Mouse (Mus musculus) frontal cortex, adult 2 months (tissue): ENCODE results near the gene Pitpnm1. TPM values are rescaled to one million over a fixed set of nuclear protein-coding genes. Genes with fewer than 3 reads are reported as not detected.
"Not testable (repeated sequence)": the region's sequence is repeated elsewhere in the genome, so short reads cannot be mapped to it uniquely, and the experiment has no call there.

ENCODE experiments used
- DNase-seq, 2 experiments: peaks; one replicate each; pipeline ENCODE4 v3.0.0; 2022; ENCODE audit warnings: low spot score in 1 of 2; ENCODE audit errors: extremely low spot score in 1 of 2
- polyA plus RNA-seq: library from polyadenylated mRNA; depleted of rRNA; stranded (reverse); fragments of >200 nt; gene quantifications from 2 replicates; pipeline ENCODE4 v1.2.3, GENCODE M21; 2012

The Pitpnm1 gene
- polyA plus RNA-seq, 1 experiment = 290 TPM

DNA sequence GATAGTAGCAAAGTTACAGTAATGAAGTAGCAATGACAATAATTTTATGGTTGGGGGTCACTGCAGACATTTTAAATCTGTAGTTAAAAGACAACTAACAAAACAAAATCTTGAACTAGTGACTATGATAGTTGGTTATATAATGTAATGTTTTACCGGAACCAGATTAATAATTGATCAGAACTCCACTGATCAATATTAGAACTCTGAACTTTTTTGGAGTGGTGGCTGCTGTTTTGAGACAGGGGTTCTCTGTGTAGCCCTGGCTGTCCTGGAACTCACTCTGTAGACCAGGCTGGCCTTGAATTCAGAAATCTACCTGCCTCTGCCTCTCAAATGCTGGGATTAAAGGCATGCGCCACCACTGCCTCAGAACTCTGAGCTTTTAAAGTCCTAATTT is 31.6 kb upstream of the Pitpnm1 start:
- not testable (repeated sequence) for DNase-seq

DNA sequence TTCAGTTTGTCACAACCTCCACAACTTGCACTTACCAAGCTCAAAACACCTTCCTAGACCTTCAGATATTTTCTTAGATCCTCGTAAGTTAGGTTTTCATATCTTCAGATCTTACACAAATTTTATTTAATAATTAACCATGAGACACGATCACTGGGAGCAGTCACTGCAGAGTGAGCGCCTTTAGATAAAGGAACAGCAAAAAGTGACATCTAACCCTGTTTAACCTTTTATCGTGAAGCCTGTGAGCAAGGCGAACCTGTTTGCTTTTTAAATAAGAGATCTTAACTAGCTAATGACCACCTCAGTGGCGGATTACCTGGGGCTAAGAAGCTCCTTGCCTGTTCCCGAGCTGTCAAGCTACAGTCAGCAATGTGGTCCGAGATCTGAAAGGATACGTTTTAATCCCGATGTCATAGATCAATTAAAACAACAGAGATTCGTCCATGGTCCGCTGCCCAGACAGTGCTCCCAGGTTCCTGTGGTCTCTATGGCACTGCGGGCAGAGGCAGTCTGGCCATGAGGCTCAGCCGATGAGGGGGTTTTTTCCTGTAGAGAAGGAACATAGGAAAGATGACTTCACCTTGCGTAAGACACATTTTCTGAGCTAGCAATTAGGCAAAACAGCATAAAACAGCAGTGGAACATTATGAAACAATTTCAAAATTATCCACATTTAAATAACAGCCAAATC is 30.9 kb upstream of the Pitpnm1 start:
- no peak for DNase-seq

DNA sequence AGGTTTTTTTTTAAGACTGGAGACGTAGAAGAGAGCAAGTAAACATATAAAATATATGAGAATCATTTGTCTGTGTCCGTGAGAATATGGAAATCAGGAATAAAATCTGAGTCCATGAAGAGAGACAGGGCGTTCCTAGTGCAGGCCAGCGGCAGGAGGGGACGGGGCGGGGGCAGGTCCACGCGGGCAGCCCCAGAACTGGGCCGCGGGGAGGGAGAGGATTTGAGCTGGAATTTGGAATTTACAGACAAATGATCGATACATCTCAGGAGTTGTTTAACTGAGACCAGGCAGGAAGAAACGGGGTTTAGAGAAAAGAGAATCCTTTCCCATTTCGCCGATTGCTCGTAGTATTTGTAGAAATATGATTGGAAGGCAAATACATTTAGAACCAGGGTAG is 29.5 kb upstream of the Pitpnm1 start:
- DNase-seq = no peak

DNA sequence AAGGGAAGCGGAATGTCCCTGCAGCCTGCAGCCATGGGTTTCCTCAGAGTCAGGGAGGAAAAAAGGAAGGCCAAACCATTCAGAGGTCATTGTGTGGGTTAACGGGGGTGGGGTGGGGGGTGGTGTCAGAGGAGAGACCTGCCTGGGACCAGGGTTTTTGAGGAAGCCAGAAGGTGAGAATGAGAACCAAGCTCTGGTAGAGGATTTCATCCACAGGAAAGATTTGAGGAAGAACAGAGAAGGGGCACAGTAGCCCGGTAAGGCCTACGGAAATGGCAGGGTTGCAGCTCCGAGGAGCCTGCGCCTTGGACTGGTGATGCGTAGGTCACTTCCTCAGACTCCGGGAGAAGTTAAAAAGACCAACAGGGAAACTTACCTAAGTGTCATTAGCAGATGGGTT is 29.0 kb upstream of the Pitpnm1 start:
- no peak for DNase-seq

DNA sequence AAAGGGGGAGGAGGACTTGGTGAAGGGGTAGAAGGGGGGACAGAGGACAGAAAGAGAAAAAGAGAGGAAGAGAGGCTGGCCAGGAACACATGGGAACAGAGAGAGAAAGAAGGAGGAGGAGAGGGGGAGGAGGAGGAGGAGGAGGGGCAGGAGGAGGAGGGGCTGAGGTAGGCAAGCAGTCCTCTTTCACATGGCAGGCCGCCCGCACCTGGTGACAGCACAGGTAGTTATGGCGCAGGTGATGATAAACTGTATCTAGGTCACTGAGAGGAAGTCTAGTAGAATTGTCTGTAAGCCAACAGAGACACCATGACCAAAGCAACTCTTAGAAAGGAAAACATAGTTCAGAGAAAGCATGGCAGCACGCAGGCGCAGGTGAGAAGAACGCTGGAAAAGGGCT is 28.4 kb upstream of the Pitpnm1 start:
- DNase-seq = no peak

DNA sequence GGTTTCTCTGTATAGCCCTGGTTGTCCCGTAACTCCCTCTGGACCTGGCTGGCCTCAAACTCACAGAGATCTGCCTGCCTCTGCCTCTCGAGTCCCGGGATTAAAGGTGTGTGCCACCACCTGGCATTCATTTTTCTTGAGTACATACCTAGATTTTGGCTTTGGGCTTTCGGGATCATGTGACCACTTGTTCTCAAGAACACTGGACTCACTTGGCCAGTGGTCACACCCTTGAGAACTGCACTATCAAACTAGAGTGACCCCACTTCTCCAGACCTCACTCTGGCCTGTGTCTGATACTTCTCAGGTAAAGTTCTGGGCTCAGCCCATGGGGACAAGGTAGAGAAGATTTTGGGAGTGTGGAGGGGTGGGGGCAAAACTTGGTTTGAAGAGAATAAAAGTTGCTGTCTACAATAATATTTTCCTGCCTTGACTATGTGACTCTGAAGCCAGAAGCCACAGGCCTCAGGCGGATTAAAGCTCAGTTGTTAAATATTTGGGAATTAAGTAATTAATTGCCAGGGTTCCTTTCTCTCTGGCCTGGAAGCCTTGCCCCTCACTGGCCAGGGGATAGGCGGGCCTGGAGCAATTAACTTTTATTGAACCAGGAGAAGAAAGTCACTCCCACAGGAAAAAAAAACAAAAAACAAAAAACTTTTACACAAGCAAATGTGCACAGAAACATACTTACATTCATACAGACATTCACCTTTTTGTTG is 26.9 kb upstream of the Pitpnm1 start:
- DNase-seq = no peak

DNA sequence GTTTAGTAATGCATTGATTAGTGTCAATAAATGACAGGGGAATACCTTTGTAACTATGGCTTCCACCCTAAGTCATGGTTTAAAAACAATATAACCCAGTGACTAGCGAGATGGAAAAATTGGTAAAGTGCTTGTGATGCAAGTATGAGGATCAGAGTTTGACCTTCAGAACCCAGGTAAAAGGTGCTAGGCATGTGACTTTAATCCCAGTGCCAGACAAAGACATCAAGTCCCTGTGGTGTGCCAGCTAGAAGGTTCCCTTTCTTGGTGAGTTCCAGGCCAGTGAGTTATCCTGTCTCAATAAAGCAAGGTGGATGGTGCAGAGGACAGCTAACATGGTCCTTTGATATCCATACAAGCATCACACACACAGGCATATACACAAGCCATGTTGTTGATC is 24.3 kb upstream of the Pitpnm1 start:
- no peak for DNase-seq

DNA sequence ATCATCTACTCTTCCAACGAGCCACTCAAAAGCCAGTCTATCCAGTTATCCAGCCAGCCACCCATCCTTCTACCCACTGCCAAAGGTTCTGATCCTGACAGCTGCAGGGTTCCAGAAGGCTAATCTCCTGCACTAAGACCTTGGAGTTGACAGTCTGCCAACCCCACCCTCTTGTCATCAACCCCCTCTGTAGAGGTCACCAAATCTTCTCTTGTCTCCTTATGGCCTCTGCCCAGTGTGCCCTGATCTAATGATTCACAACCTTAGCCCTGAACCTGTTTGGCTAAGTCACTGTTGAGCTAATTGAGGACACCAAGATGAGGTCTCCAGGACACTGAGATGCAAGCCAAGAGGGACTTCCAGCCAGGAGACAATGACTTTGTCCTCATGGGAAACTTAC is 20.2 kb upstream of the Pitpnm1 start:
- DNase-seq = no peak

DNA sequence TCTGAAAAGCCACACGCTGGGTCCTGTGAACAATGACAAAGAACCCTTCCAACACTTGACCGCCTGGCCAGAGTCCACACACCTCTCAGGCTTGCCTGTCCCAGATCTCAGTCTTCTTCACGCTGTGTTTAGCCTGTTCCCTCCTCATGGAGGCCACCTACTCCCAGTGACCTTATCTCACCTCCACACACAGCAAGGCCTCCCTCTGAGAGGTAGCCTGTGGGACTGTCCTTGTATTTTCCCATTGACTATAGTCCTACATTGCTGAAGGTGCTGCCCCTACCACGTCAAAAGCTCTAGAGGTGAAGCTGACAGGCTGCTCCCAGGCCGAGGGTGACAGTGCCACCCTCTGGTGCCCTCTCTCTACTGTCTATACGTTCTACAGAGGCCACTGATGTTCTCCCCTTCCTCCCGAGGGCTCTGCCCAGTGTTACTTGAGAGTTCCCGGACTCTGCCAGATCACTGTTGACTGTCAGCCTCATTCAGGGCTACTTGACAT is 19.2 kb upstream of the Pitpnm1 start:
- no peak for DNase-seq

DNA sequence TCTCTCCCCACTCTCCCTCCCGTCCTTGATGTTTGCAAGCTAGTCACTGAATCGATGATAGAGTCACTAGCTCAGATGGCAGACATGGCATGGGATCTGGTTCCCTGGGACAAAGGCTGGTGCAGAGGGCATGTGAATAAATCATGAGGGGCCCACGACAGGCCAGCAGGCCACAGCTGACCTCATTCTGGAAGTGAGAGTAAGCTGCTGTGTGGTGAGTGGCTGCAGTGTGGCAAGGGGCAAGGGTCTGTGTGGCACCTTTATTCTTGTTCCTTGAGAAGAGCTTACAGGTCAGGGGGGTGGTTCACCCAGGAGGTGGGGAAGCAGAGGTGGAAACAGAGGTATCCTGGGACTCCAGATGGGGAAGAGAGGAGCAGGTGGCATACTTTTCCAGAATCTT is 18.4 kb upstream of the Pitpnm1 start, which contains the start of gene Cabp2:
Gene Cabp2, plus strand, starts transcription at position 185 of the 400 bp plus-strand sequence.
- no peak for DNase-seq

DNA sequence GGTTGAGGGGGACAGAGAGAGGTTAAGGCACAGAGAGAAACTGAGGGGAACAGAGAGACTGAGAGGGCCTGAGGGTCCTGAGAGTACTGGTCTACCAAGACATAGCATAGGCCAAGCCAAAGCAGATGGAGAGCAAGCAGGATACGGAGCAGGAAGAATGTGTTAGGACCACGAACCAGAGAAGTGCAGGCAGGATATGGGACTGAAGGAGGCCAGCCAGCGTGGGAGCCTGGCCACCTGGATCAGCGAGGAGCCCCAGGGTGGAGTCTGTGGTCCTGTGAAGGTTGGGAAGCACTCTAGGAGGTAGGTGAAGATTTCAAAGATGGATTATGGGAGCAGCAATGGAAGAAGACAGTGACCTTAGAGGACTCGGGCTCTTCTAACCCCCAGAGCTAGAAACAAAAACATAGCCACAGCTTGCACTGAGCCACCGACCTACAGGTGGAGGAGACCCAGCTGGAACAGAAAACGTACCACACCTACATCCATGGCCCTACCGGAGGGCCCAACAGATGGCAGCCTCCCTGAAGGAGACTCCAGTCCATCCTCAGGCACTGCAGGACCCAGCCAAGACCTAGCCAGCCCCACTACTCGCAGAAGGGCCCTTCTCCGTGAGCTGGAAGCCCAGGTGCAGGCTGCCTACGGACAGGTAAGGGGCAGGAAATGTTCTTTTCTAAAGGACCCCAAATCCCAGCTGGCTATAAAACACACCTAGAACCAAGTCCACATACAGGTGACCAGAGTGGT is 17.4 kb upstream of the Pitpnm1 start:
- DNase-seq = no peak

DNA sequence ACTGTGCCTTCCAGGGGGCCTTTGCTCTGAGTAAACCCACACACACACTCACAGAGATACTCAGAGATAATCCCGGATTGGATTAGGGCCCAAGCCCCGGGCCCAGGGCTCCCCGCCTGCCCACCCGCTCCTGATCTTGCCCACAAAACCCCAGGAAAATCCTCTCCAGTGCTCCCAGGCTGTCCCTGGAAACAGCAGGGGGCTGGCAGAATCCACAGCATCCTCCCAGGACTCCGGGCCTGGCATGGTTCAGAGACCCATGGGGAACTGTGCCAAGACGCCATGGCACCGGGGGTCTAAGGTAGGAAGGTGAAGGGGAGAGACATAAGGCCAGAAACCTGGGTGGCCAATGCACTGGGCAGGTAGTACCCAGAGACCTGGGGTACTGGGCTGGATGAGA is 16.5 kb upstream of the Pitpnm1 start:
- no peak for DNase-seq

DNA sequence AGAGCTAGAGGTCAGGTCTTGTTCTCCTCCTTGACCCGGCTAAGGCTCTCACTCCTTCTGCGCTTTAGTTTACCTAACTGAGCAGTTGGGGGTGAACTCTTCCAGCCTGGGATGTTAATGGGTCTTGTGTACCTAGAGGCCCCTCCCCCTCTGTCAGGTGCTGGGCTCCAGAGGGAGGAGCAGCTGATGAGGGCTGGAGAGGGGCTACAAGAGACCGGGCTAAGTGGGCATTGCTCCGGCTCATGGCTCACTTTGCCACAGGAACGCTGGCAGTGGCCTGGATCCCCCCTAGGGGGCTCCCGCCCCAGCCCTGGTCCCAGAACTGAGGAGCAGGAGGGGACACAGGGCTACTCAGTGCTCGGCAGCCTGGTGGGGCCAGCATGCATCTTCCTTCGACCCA is 16.0 kb upstream of the Pitpnm1 start:
- no peak for DNase-seq

DNA sequence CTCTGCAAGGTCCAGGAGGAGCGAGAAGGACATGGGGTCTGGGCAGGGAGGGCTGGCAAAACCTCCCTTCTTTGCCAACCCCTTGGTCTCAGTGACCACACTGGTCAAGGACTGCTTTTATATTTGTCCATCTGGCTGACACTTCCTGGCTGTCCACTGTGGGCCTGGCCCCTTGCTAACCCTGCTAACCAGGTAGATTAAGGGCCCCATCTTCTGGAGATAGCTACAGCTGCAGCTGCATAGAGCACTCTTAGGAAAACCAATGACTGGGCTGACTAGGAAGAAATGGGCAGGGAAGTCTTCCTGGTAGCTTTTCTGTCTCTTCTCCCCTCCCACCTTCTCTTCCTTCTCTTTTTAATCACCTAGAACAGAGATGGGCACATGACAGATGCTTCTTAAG is 14.8 kb upstream of the Pitpnm1 start:
- no peak for DNase-seq

DNA sequence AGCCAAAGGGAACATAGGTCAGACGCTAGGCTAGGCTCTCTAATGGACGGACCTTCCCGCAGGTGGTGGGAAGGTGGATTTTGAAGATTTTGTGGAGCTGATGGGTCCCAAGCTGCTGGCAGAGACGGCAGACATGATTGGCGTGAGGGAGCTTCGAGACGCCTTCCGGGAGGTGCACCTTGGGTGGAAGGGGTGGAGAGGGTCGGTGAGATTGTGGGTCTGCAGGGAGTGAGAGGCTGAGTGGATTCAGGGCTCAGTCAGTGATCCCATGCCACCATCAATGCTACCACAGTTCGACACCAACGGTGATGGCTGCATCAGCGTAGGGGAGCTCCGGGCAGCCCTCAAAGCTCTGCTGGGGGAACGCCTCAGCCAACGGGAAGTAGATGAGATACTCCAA is 13.6 kb upstream of the Pitpnm1 start:
- DNase-seq = no peak

DNA sequence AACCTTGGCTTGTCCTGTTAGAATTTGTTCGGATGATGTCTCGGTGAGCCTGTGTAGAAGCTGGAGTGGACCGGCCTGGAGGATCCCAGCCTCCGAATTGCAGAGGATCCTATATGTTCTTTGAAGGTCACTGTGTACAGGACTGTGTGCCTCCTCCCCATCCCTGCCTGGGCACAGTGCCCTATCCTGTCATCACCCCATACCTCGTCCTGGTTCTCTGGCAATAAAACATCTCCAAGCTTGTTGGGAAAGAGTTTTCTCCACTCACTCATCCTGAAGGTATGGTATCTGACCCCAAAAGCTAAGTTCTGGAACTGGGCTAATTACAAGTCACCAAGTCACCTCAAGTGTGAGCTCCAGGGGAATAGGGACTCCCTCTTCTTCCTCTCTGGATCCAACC is 12.7 kb upstream of the Pitpnm1 start:
- no peak for DNase-seq

DNA sequence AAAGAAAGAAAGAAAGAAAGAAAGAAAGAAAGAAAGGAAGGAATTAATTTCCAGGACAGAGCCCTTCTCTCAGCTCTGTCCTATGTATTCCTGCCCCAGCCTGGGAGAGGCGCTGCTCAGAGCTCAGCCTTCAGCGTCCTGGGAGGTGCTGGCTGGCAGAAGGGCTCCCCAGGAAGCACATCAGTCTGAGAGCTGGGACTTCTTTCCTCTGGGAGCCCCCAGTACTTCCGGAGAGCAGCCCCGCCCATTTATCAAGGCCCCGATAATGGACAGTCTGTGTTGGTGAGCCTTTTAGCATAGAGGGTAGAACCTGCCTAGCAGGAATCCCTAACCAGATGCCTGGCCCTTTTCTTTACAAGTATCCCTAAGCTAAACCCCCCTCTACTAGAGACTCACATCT is 11.7 kb upstream of the Pitpnm1 start:
- DNase-seq = no peak

DNA sequence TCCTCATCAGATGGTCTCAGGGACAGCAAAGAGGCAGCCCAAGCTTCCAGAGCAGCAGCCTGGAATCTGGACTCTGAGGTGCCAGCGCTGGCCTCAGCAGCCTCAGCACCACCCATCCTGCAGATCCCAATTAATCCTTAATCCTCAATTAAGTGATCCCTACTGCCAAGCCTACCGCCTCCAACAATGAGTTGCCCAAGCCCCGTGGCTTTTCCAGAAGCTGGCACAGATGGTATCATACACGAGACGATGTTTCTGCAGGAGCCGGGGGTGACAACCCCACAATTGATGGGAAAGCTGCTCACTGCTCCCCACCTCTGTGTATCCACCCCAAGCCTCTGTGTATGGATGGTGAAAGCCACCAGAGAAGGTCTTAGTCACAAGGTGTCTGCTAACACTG is 10.7 kb upstream of the Pitpnm1 start:
- no peak for DNase-seq

DNA sequence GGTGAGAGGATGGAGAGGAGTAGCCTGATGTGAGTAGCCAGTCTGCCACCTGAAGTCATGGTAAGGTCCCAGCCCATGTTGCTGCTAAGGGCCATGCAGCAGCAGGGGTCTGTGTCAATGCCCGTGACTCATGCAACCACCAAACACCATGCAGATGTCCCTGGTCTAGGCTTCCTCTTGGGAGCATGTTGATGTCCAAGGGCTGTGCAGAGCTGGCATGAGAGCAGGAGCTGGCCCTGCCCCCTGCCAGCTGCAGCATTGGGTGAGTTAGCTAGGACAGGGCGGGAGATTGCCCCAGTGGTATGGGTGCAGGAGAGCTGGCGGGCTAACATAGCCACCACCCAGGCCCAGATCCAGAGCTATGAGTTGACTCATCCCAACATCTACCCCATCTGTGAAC is 9.4 kb upstream of the Pitpnm1 start:
- DNase-seq = no peak

DNA sequence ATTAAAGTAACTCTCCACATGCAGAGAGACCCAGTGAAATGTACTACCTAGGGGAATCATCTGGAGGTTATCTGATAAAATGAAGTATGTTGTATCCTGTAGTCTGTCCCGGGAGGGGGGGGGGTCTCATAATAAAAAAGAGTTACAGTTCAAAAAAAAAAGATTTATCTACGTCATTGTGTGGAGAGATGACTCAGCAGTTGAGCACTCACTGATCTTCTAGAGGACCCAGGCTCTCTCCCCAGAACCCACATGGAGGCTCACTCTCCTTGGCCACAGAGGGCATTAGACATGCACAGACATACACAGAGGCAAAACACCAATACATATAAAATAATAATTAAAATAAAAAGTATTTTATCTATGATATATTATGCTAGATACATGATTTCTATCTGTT is 8.4 kb upstream of the Pitpnm1 start:
- no peak for DNase-seq

DNA sequence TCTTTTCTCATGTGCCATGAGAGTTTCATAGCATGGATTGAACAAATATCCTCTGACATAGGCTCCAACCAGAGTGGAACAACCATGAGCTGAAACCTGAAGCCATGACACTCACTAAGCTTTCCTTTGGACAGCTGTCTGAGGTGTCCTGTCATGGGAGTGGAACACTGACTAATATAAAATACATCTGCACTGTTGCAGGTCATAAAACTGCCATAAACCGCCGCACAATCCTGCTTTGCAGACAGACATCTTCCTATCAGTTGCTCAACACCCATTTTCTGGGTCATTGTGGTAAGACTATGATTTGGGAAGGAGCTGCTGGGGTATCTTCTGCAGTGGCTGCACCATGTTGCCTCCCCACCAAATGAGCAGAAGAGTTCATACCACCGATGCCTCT is 7.0 kb upstream of the Pitpnm1 start:
- no peak for DNase-seq

DNA sequence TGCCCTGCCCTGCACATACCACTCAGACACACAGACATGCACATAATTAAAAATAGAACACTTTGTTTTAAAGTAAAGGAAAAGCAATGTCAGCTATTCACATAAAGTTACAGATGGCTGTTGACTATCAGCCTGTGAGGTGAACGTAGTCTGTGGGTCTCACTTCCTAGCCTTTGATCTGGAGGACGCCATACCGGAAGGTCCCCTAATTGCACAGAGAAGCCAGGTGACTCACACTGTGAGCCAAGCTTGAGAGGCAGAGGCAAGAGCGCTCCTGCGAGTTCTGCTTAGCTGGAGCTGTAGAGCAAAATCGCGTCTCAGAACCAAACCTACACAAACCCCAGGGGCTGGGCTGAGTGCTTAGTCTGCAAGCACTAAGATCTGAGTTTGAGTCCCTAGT is 6.0 kb upstream of the Pitpnm1 start:
- no peak for DNase-seq
